Comparison of ENCODE assay signal across 12 mouse cellular contexts in the genomic region with DNA sequence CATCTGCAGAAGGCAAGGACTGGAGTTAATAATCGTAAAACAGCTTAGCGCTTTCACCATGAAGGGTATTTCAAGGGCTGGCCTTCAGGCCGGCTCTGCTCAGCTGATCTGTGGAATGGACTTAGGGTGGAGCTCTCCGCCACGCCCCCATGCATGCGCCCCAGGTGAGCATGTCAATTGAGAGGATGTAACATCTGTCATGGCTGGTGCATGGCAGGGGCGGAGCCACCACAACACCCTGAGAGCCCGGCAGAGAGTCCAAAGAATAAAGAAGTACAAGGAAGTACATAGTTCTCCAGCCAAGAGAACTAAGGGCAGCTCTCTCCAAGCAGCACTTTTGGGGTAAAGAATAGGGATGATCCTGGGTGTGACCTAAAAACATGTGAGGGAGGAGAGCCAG. TPM values are rescaled to one million over a fixed set of nuclear protein-coding genes. Genes with fewer than 3 reads are reported as not detected.
DNase-seq lines count a peak whose midpoint lies in the region; ATAC-seq and TF ChIP-seq lines count a peak whose summit lies in the region.
"Had no signal": no experiment of that assay in that cellular context is flagged by ENCODE, and none has a peak within 500 bp of the region (broad histone marks: within the 10 kb centered on the region; RNA-seq: fewer than 3 reads in every experiment).

No protein-coding gene starts in this region.

- DNase-seq in heart, embryonic 10.5 days (ENCODE audit: low spot score) = no peak
- peak; percentile 43 to 78 for DNase-seq in kidney, postnatal 25 days
- DNase-seq in left cerebral cortex, postnatal 4 days = no peak
- no peak for DNase-seq in embryo, embryonic 11 days
- no peak for DNase-seq in frontal cortex, postnatal 10 days (ENCODE audit: low spot score in 2 of 2)
- DNase-seq: right cerebral cortex, postnatal 14 days had no signal

- no peak overlapping the region for H3K4me2 ChIP-seq in heart, embryonic 12.5 days
- no peak overlapping the region for H3K4me2 ChIP-seq in stomach, embryonic 16.5 days (ENCODE audit: low read depth, low read length)
- H3K4me2 ChIP-seq: embryonic facial prominence, embryonic 12.5 days; hindbrain, embryonic 12.5 days had no signal

- ATAC-seq in heart, embryonic 12.5 days (ENCODE audit: insufficient number of reproducible peaks, low FRiP score) = 0 out of 2 replicates have a peak, but pooled peaks have one; percentile 39
- peak; percentile 27 for ATAC-seq in stomach, embryonic 16.5 days (ENCODE audit: insufficient read depth, low FRiP score)

- peaks cover 9% of the 10 kb centered on the region; the same call in 1 of the 2 replicates for H3K36me3 ChIP-seq in heart, embryonic 12.5 days
- H3K36me3 ChIP-seq in heart, embryonic 10.5 days = peaks cover 20% of the 10 kb centered on the region; the same call in 1 of the 2 replicates
- H3K36me3 ChIP-seq in stomach, embryonic 16.5 days (ENCODE audit: control insufficient read depth, insufficient read depth, low read length) = no peaks in the 10 kb centered on the region

- intact Hi-C loops in left cerebral cortex, postnatal 4 days (cut with DNase I) = no loop called here

- no peak for TF ChIP-seq CTCF in bone marrow macrophage, adult 2 months (IDR thresholded peaks at IDR 0.05; ENCODE audit: low read depth, low read length)

- no peak for TF ChIP-seq POLR2A in bone marrow macrophage, adult 2 months (IDR thresholded peaks at IDR 0.05; ENCODE audit: borderline replicate concordance, low read depth, low read length)

- no peak overlapping the region for H3K4me3 ChIP-seq in heart, embryonic 12.5 days
- H3K4me3 ChIP-seq in heart, embryonic 10.5 days = no peak overlapping the region
- peak overlapping the region; percentile 1; the same call in 1 of the 2 replicates for H3K4me3 ChIP-seq in bone marrow macrophage, adult 2 months (ENCODE audit: insufficient read depth, low read length)
- H3K4me3 ChIP-seq in stomach, embryonic 16.5 days (replicated peaks; ENCODE audit: low read length) = no peak overlapping the region
- H3K4me3 ChIP-seq: embryonic facial prominence, embryonic 12.5 days; hindbrain, embryonic 12.5 days had no signal

- H3K9ac ChIP-seq in heart, embryonic 12.5 days = no peak overlapping the region
- H3K9ac ChIP-seq in stomach, embryonic 16.5 days (ENCODE audit: low read length) = no peak overlapping the region
- H3K9ac ChIP-seq: embryonic facial prominence, embryonic 12.5 days; hindbrain, embryonic 12.5 days had no signal

- 81% methylated on average over 8 of the region's 8 CpGs for WGBS in heart, embryonic 12.5 days
- WGBS in heart, embryonic 10.5 days = 84% methylated on average over 8 of the region's 8 CpGs
- WGBS in stomach, embryonic 16.5 days = 81% methylated on average over 8 of the region's 8 CpGs

- no peaks in the 10 kb centered on the region for H3K27me3 ChIP-seq in heart, embryonic 12.5 days (replicated peaks)
- no peaks in the 10 kb centered on the region for H3K27me3 ChIP-seq in heart, embryonic 10.5 days (ENCODE audit: insufficient read depth, poor library complexity, severe bottlenecking)
- no peaks in the 10 kb centered on the region for H3K27me3 ChIP-seq in stomach, embryonic 16.5 days (ENCODE audit: control insufficient read depth, insufficient read depth, low read length)
- H3K27me3 ChIP-seq: embryonic facial prominence, embryonic 12.5 days; hindbrain, embryonic 12.5 days had no signal

- H3K4me1 ChIP-seq in heart, embryonic 12.5 days (replicated peaks) = no peaks in the 10 kb centered on the region
- no peaks in the 10 kb centered on the region; the same call in 1 of the 2 replicates for H3K4me1 ChIP-seq in heart, embryonic 10.5 days
- peaks cover 31% of the 10 kb centered on the region for H3K4me1 ChIP-seq in bone marrow macrophage, adult 2 months (ENCODE audit: control insufficient read depth, insufficient read depth, low read length)
- peaks cover 5% of the 10 kb centered on the region; the same call in 1 of the 2 replicates for H3K4me1 ChIP-seq in stomach, embryonic 16.5 days (ENCODE audit: control insufficient read depth, insufficient read depth, low read length)
- H3K4me1 ChIP-seq: embryonic facial prominence, embryonic 12.5 days had no signal

- H3K27ac ChIP-seq in heart, embryonic 12.5 days (ENCODE audit: poor library complexity, severe bottlenecking) = no peak overlapping the region
- H3K27ac ChIP-seq in heart, embryonic 10.5 days = no peak overlapping the region
- peak overlapping the region; percentile 72 for H3K27ac ChIP-seq in bone marrow macrophage, adult 2 months (ENCODE audit: insufficient read depth, low read depth, low read length)
- H3K27ac ChIP-seq in stomach, embryonic 16.5 days (ENCODE audit: low read length) = no peak overlapping the region; the same call in 1 of the 2 replicates
- H3K27ac ChIP-seq: embryonic facial prominence, embryonic 12.5 days; gastrocnemius, adult 2 months; hindbrain, embryonic 12.5 days had no signal

- no peaks in the 10 kb centered on the region for H3K9me3 ChIP-seq in heart, embryonic 12.5 days (replicated peaks)
- no peaks in the 10 kb centered on the region for H3K9me3 ChIP-seq in heart, embryonic 10.5 days
- no peaks in the 10 kb centered on the region for H3K9me3 ChIP-seq in stomach, embryonic 16.5 days (replicated peaks; ENCODE audit: control insufficient read depth, low read length)
- H3K9me3 ChIP-seq: embryonic facial prominence, embryonic 12.5 days; hindbrain, embryonic 12.5 days had no signal

RNA-seq across cellular contexts. Expression of a gene that starts 48.9 kb away (rescaled TPM):
- polyA plus RNA-seq in heart, embryonic 12.5 days (2016; fragmentation: Nextera tagmentation; extraction: Ambion mirVana) = 31.2 and 33.4 TPM in 2 replicates
- polyA plus RNA-seq in heart, embryonic 10.5 days (2016; fragmentation: Nextera tagmentation; extraction: Ambion mirVana) = 35.7 and 42.2 TPM in 2 replicates
- 122 and 128 TPM in 2 replicates for polyA plus RNA-seq in bone marrow macrophage, adult 2 months (2012; ENCODE audit: insufficient read depth, insufficient read length, missing spikeins)
- polyA plus RNA-seq in stomach, embryonic 16.5 days (2015; fragmentation: Nextera tagmentation; extraction: Ambion mirVana) = 34.6 and 35.3 TPM in 2 replicates
- total RNA-seq in left cerebral cortex, postnatal 4 days (2021) = 10 to 100 TPM; 83.1 to 96.3 TPM

RNA-seq across cellular contexts. Expression of a gene that starts 58.7 kb away (rescaled TPM):
- 33.5 and 37.5 TPM in 2 replicates for polyA plus RNA-seq in heart, embryonic 12.5 days (2016; fragmentation: Nextera tagmentation; extraction: Ambion mirVana)
- 42.9 and 43.2 TPM in 2 replicates for polyA plus RNA-seq in heart, embryonic 10.5 days (2016; fragmentation: Nextera tagmentation; extraction: Ambion mirVana)
- polyA plus RNA-seq in bone marrow macrophage, adult 2 months (2012; ENCODE audit: insufficient read depth, insufficient read length, missing spikeins) = 58.9 and 64.0 TPM in 2 replicates
- 30.9 and 33.0 TPM in 2 replicates for polyA plus RNA-seq in stomach, embryonic 16.5 days (2015; fragmentation: Nextera tagmentation; extraction: Ambion mirVana)
- 10 to 100 TPM; 80.6 to 86.3 TPM for total RNA-seq in left cerebral cortex, postnatal 4 days (2021)

Comparison
In these comparisons a context has a peak if more than half of its experiments do, and no peak if none do; other contexts are left out.
1. DNase-seq: peak in kidney, postnatal 25 days (2 of 2); none in heart, embryonic 10.5 days (single experiment), left cerebral cortex, postnatal 4 days (single experiment), embryo, embryonic 11 days (single experiment) and frontal cortex, postnatal 10 days (0 of 2).